Comparison of ENCODE assay signal across 13 mouse cellular contexts in the genomic region with DNA sequence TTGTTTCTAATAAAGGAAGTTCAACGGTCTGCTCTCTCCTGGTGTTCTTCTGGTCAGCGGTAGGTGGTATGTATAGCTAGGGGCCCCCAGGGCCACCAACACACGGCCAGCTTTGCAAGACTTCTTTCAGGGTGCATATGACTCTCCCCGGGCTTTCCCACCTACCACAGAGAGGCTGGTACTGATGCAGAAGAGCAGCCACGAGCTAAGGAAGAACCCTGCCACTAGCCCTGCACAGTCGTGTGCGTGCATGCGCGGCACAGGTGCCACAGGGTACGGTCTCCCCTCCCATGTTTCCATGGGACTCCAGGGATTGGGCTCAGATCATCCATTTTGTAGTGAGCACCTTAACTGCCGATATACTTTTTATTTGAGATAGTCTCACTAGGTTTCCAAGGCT. TPM values are rescaled to one million over a fixed set of nuclear protein-coding genes. Genes with fewer than 3 reads are reported as not detected.
"Had no signal": no experiment of that assay in that cellular context is flagged by ENCODE, and none has a peak within 500 bp of the region (broad histone marks: within the 10 kb centered on the region; RNA-seq: fewer than 3 reads in every experiment).

No protein-coding gene starts in this region.

- H3K4me2 ChIP-seq: liver, embryonic 13.5 days; midbrain, embryonic 11.5 days; neural tube, embryonic 12.5 days; neural tube, embryonic 15.5 days had no signal

- H3K27me3 ChIP-seq: liver, embryonic 13.5 days; neural tube, embryonic 12.5 days; neural tube, embryonic 15.5 days had no signal

- H3K4me3 ChIP-seq: liver, embryonic 13.5 days; neural tube, embryonic 12.5 days; neural tube, embryonic 15.5 days had no signal

- H3K27ac ChIP-seq: liver, embryonic 13.5 days; neural tube, embryonic 12.5 days; neural tube, embryonic 15.5 days had no signal

- DNase-seq: kidney, adult 18-20 months; kidney, adult 9 months; kidney, postnatal 14 days; kidney, postnatal 4 days; liver, embryonic 13.5 days; lung, adult 2 months; lung, postnatal 14 days; midbrain, embryonic 14.5 days; thymus, postnatal 25 days had no signal

RNA-seq across cellular contexts. Expression of a gene that starts 32.6 kb away (rescaled TPM):
- total RNA-seq: megakaryocyte-erythroid progenitor cell, adult 5-6 weeks had no signal
